Mouse (Mus musculus) hindbrain, embryonic 10.5 days (tissue): ENCODE measurements around the gene Agrp. TPM values are rescaled to one million over a fixed set of nuclear protein-coding genes. Genes with fewer than 3 reads are reported as not detected.

Experiments
- DNase-seq: peaks from one replicate; pipeline ENCODE4 v3.0.0-alpha.2; 2017; ENCODE audit warnings: low spot score
- H3K27ac ChIP-seq: fragments of 300-500 bp; sonication (generic); 2 replicates; pipeline ENCODE4 v1.5.1; 2016; ENCODE audit warnings: mild to moderate bottlenecking, moderate library complexity
- H3K27me3 ChIP-seq: fragments of 300-500 bp; sonication (generic); 2 replicates; pipeline ENCODE4 v1.6.1; 2016; ENCODE audit warnings: mild to moderate bottlenecking; ENCODE audit not compliant: poor library complexity, insufficient read depth, severe bottlenecking
- H3K36me3 ChIP-seq: fragments of 300-500 bp; sonication (generic); 2 replicates; pipeline ENCODE4 v1.6.1; 2016; ENCODE audit warnings: mild to moderate bottlenecking, moderate library complexity
- H3K4me1 ChIP-seq: fragments of 300-500 bp; sonication (generic); replicated peaks from 2 replicates; pipeline ENCODE4 v1.6.1; 2016; ENCODE audit warnings: mild to moderate bottlenecking
- H3K4me3 ChIP-seq: fragments of 300-500 bp; sonication (generic); 2 replicates; pipeline ENCODE4 v1.5.1; 2016; ENCODE audit warnings: mild to moderate bottlenecking, moderate library complexity
- H3K9me3 ChIP-seq: fragments of 300-500 bp; sonication (generic); 2 replicates; pipeline ENCODE4 v1.6.1; 2016; ENCODE audit warnings: mild to moderate bottlenecking, moderate library complexity
- WGBS: fragments of 180-500 bp; shearing (Covaris S2); methylation state at CpG from one replicate; pipeline ENCODE4 v1.1.7; 2016; 5-methylcytosine and 5-hydroxymethylcytosine counted together
- polyA plus RNA-seq: library from polyadenylated mRNA; unstranded; fragments of >200 nt; fragmentation: Nextera tagmentation; extraction: Ambion mirVana; gene quantifications from 2 replicates; pipeline ENCODE4 v1.2.1, GENCODE M21; 2016

The Agrp gene
- polyA plus RNA-seq, 1 experiment from 2014 or later = 0.73 TPM

- no peak overlapping the region for H3K27ac ChIP-seq
- no peak for DNase-seq
- WGBS = 95% methylated on average over 2 of the region's 2 CpGs
- H3K36me3 ChIP-seq = peaks cover 5% of the 10 kb centered on the region; the same call in 1 of the 2 replicates
- no peaks in the 10 kb centered on the region; the same call in 1 of the 2 replicates for H3K4me1 ChIP-seq
- H3K9me3 ChIP-seq = no peaks in the 10 kb centered on the region
- H3K4me3 ChIP-seq = no peak overlapping the region
- no peaks in the 10 kb centered on the region for H3K27me3 ChIP-seq
Measured at GRCm38 (mm10) chr8:105552032-105552431, 85.2 kb downstream of the Agrp start.

GRCm38 (mm10) chr8:105550083-105550482 is 87.1 kb downstream of the Agrp start:
- no peaks in the 10 kb centered on the region for H3K9me3 ChIP-seq
- H3K27me3 ChIP-seq = no peaks in the 10 kb centered on the region
- no peak overlapping the region for H3K4me3 ChIP-seq
- H3K27ac ChIP-seq = no peak overlapping the region
- no peak for DNase-seq
- 81% methylated on average over 2 of the region's 2 CpGs for WGBS
- H3K4me1 ChIP-seq = peaks cover 9% of the 10 kb centered on the region
- peaks cover 5% of the 10 kb centered on the region; the same call in 1 of the 2 replicates for H3K36me3 ChIP-seq

- peaks cover 15% of the 10 kb centered on the region for H3K4me1 ChIP-seq
- no peak overlapping the region for H3K4me3 ChIP-seq
- H3K27me3 ChIP-seq = no peaks in the 10 kb centered on the region
- no peaks in the 10 kb centered on the region for H3K9me3 ChIP-seq
- WGBS = 95% methylated on average over 1 of the region's 1 CpGs
- DNase-seq = no peak
- H3K27ac ChIP-seq = no peak overlapping the region
- H3K36me3 ChIP-seq = peaks cover 5% of the 10 kb centered on the region; the same call in 1 of the 2 replicates
Measured at GRCm38 (mm10) chr8:105549506-105549905, 87.7 kb downstream of the Agrp start.

GRCm38 (mm10) chr8:105546384-105547350 is 90.5 kb downstream of the Agrp start:
- H3K4me1 ChIP-seq = peaks cover 22% of the 10 kb centered on the region
- no peaks in the 10 kb centered on the region for H3K9me3 ChIP-seq
- no peak overlapping the region for H3K4me3 ChIP-seq
- no peaks in the 10 kb centered on the region for H3K27me3 ChIP-seq
- peaks cover 11% of the 10 kb centered on the region for H3K36me3 ChIP-seq
- DNase-seq = no peak
- WGBS = 80% methylated on average over 6 of the region's 6 CpGs
- no peak overlapping the region for H3K27ac ChIP-seq

- H3K36me3 ChIP-seq = peaks cover 16% of the 10 kb centered on the region
- no peak for DNase-seq
- H3K4me1 ChIP-seq = peaks cover 22% of the 10 kb centered on the region
- no peaks in the 10 kb centered on the region for H3K9me3 ChIP-seq
- H3K4me3 ChIP-seq = no peak overlapping the region
- WGBS = 82% methylated on average over 3 of the region's 3 CpGs
- H3K27me3 ChIP-seq = no peaks in the 10 kb centered on the region
- no peak overlapping the region for H3K27ac ChIP-seq
Measured at GRCm38 (mm10) chr8:105545249-105545648, 91.9 kb downstream of the Agrp start.

GRCm38 (mm10) chr8:105544544-105545205 is 92.5 kb downstream of the Agrp start:
- Histone ChIP-seq H3K9me3 (no peaks in the 10 kb centered on the region), H3K27ac (no peak overlapping the region)
- WGBS = 54% methylated on average over 7 of the region's 7 CpGs

GRCm38 (mm10) chr8:105543703-105544102 is 93.5 kb downstream of the Agrp start:
- DNase-seq = no peak
- Histone ChIP-seq H3K4me3 (no peak overlapping the region), H3K9me3 (no peaks in the 10 kb centered on the region), H3K27me3 (no peaks in the 10 kb centered on the region), H3K36me3 (peaks cover 19% of the 10 kb centered on the region), H3K27ac (no peak overlapping the region), H3K4me1 (peaks cover 22% of the 10 kb centered on the region)
- 60% methylated on average over 1 of the region's 1 CpGs for WGBS

More at GRCm38 (mm10) chr8:105544544-105545205, 92.5 kb downstream of the Agrp start:
- H3K4me3 ChIP-seq = no peak overlapping the region
- H3K36me3 ChIP-seq = peaks cover 11% of the 10 kb centered on the region
- DNase-seq = no peak
- H3K4me1 ChIP-seq = peaks cover 22% of the 10 kb centered on the region
- H3K27me3 ChIP-seq = no peaks in the 10 kb centered on the region

GRCm38 (mm10) chr8:105542808-105543207 is 94.4 kb downstream of the Agrp start:
- Histone ChIP-seq H3K36me3 (peaks cover 28% of the 10 kb centered on the region), H3K27me3 (no peaks in the 10 kb centered on the region), H3K9me3 (no peaks in the 10 kb centered on the region), H3K27ac (no peak overlapping the region), H3K4me3 (no peak overlapping the region), H3K4me1 (peaks cover 22% of the 10 kb centered on the region)
- DNase-seq = no peak
- WGBS = 94% methylated on average over 2 of the region's 2 CpGs

- DNase-seq = no peak
- peaks cover 22% of the 10 kb centered on the region for H3K4me1 ChIP-seq
- H3K9me3 ChIP-seq = no peaks in the 10 kb centered on the region
- H3K27ac ChIP-seq = no peak overlapping the region
- 88% methylated on average over 3 of the region's 3 CpGs for WGBS
- H3K4me3 ChIP-seq = no peak overlapping the region
- H3K27me3 ChIP-seq = no peaks in the 10 kb centered on the region
- peaks cover 34% of the 10 kb centered on the region for H3K36me3 ChIP-seq
Measured at GRCm38 (mm10) chr8:105542032-105542656, 95.0 kb downstream of the Agrp start.

DNA sequence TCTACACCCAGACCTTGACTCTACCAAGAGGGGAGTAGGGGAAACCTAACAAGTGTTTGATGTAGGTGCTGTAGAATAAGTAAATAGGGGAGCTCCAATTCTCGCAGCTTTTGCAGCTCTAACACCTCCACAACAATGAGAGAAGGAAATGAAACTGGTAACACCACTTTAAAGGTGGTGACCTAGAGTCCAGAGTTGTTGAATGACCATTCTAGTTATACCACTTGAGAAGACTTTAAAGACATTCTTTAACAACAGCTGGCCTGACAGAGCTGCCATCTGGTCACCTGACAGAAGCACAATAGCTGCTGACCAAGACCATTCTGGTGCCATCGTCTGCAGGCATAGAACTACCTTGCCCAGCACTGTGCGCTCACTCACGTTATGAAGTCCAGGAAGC is 98.3 kb downstream of the Agrp start:
- DNase-seq = no peak
- WGBS = 92% methylated on average over 4 of the region's 4 CpGs
- Histone ChIP-seq H3K27me3 (no peaks in the 10 kb centered on the region), H3K36me3 (peaks cover 53% of the 10 kb centered on the region), H3K4me3 (no peak overlapping the region), H3K4me1 (peaks cover 8% of the 10 kb centered on the region), H3K27ac (no peak overlapping the region), H3K9me3 (no peaks in the 10 kb centered on the region)

- Histone ChIP-seq H3K27me3 (no peaks in the 10 kb centered on the region), H3K4me3 (no peak overlapping the region), H3K36me3 (peaks cover 52% of the 10 kb centered on the region), H3K9me3 (no peaks in the 10 kb centered on the region), H3K4me1 (peaks cover 15% of the 10 kb centered on the region), H3K27ac (no peak overlapping the region)
- WGBS = 93% methylated on average over 6 of the region's 6 CpGs
- DNase-seq = no peak
Measured at GRCm38 (mm10) chr8:105537011-105537677, 100.0 kb downstream of the Agrp start.

DNA sequence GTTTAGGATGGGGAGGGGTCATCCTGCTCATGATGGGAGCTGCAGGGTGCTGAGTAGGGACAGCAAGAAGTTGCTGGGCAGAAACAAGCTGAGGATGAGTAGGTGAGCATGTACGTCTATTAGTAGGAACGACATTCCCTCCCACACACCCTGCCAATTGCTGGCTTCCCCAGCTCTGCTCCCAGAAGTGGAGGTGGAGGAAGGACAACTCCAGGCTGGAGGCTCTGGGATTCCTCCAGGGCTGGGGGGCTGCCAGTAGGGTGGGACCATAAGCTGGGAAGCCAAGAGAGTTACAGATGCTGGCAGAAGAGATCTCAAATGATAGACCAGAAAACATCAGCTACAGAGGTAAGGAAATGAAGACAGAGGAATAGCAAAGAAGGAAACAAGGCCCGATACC is 100.6 kb downstream of the Agrp start:
- H3K9me3 ChIP-seq = no peaks in the 10 kb centered on the region
- WGBS = 96% methylated on average over 3 of the region's 3 CpGs
- no peak for DNase-seq

More for the DNA sequence above, 100.6 kb downstream of the Agrp start:
- H3K4me1 ChIP-seq = peaks cover 15% of the 10 kb centered on the region
- no peak overlapping the region for H3K4me3 ChIP-seq
- peaks cover 46% of the 10 kb centered on the region for H3K36me3 ChIP-seq
- no peaks in the 10 kb centered on the region for H3K27me3 ChIP-seq
- H3K27ac ChIP-seq = no peak overlapping the region
